Mouse (Mus musculus) kidney, adult 2 months (tissue): ENCODE results near the gene Eogt.

Experiments
- CTCF ChIP-seq: fragments of 200-500 bp; conservative IDR thresholded peaks from 2 replicates; pipeline ENCODE4 v1.5.1; 2011; ENCODE audit warnings: low read depth, mild to moderate bottlenecking, control low read depth, low read length, moderate library complexity, mixed read lengths; ENCODE audit not compliant: insufficient read depth, insufficient read length
- POLR2A ChIP-seq: fragments of 200-500 bp; IDR thresholded peaks from one replicate; pipeline ENCODE4 v1.6.1; 2011; ENCODE audit warnings: low read depth, low read length, control low read depth

DNA sequence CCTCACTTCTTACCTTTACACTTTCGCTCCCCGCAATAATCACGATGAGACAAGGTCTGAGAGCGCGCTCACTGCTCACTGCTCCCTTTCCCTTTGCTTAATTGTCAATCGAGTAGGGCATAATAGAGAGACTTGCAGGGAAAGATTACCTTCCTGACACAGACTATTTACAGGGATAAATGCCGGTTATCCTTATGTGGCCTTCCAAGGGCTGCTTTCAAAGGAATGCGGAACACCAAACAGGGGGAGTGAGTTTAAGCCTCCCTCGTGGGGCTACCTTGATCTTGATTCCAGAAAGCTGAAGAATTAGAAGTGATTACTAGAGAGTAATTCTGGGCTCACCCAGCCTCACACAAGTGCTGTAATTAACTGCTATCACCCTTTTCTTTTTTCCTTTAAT, 69.0 kb downstream of the Eogt start:
- no peak for TF ChIP-seq POLR2A
- TF ChIP-seq CTCF: no peak
